Mouse (Mus musculus): ENCODE data around the gene Tubb2b. TPM values are rescaled to one million over a fixed set of nuclear protein-coding genes. Genes with fewer than 3 reads are reported as not detected.
"Not testable (repeated sequence)": the region's sequence is repeated elsewhere in the genome, so short reads cannot be mapped to it uniquely, and the experiment has no call there.

Gene Tubb2b
- polyA plus RNA-seq, 1 experiment from 2014 or later = 1.0 TPM

GRCm38 (mm10) chr13:34088201-34088649 is 42.0 kb downstream of the Tubb2b start:
- H3K36me3 ChIP-seq (ENCODE audit: control insufficient read depth, insufficient read depth); H3K4me3 ChIP-seq (ENCODE audit: low read depth, low read length); H3K27ac ChIP-seq (ENCODE audit: low read length); H3K27me3 ChIP-seq (ENCODE audit: control insufficient read depth, insufficient read depth, low read depth, low read length); ATAC-seq (ENCODE audit: low read depth); H3K9me3 ChIP-seq (replicated peaks; ENCODE audit: control insufficient read depth, low read length); H3K4me2 ChIP-seq (ENCODE audit: low read depth, low read length); H3K4me1 ChIP-seq (ENCODE audit: control insufficient read depth, low read depth, low read length); H3K9ac ChIP-seq (ENCODE audit: low read depth, low read length): not testable (repeated sequence)
- 39% methylated on average over 5 of the region's 5 CpGs for WGBS (ENCODE audit: insufficient replicate concordance)

- Histone ChIP-seq H3K36me3 (ENCODE audit: control insufficient read depth, insufficient read depth) (no peaks in the 10 kb centered on the region), H3K4me3 (ENCODE audit: low read depth, low read length) (no peak overlapping the region), H3K4me1 (ENCODE audit: control insufficient read depth, low read depth, low read length) (no peaks in the 10 kb centered on the region), H3K27me3 (ENCODE audit: control insufficient read depth, insufficient read depth, low read depth, low read length) (no peaks in the 10 kb centered on the region), H3K9ac (ENCODE audit: low read depth, low read length) (no peak overlapping the region), H3K4me2 (ENCODE audit: low read depth, low read length) (no peak overlapping the region), H3K9me3 (replicated peaks; ENCODE audit: control insufficient read depth, low read length) (no peaks in the 10 kb centered on the region), H3K27ac (ENCODE audit: low read length) (no peak overlapping the region)
- no peak for ATAC-seq (ENCODE audit: low read depth)
- WGBS (ENCODE audit: insufficient replicate concordance) = 54% methylated on average over 7 of the region's 7 CpGs
Measured at GRCm38 (mm10) chr13:34087052-34087812, 43.0 kb downstream of the Tubb2b start.

- no peak overlapping the region for H3K9ac ChIP-seq (ENCODE audit: low read depth, low read length)
- no peaks in the 10 kb centered on the region for H3K36me3 ChIP-seq (ENCODE audit: control insufficient read depth, insufficient read depth)
- no peak overlapping the region for H3K4me2 ChIP-seq (ENCODE audit: low read depth, low read length)
- WGBS (ENCODE audit: insufficient replicate concordance) = 55% methylated on average over 9 of the region's 9 CpGs
- H3K27ac ChIP-seq (ENCODE audit: low read length) = no peak overlapping the region
- H3K9me3 ChIP-seq (replicated peaks; ENCODE audit: control insufficient read depth, low read length) = no peaks in the 10 kb centered on the region
- no peaks in the 10 kb centered on the region for H3K27me3 ChIP-seq (ENCODE audit: control insufficient read depth, insufficient read depth, low read depth, low read length)
- H3K4me3 ChIP-seq (ENCODE audit: low read depth, low read length) = no peak overlapping the region
- H3K4me1 ChIP-seq (ENCODE audit: control insufficient read depth, low read depth, low read length) = no peaks in the 10 kb centered on the region
- no peak for ATAC-seq (ENCODE audit: low read depth)
Measured at GRCm38 (mm10) chr13:34084026-34084750, 46.1 kb downstream of the Tubb2b start.

GRCm38 (mm10) chr13:34081926-34082325 is 48.3 kb downstream of the Tubb2b start:
- Histone ChIP-seq H3K4me2 (ENCODE audit: low read depth, low read length) (no peak overlapping the region), H3K27ac (ENCODE audit: low read length) (no peak overlapping the region), H3K9ac (ENCODE audit: low read depth, low read length) (no peak overlapping the region), H3K4me3 (ENCODE audit: low read depth, low read length) (no peak overlapping the region), H3K9me3 (replicated peaks; ENCODE audit: control insufficient read depth, low read length) (no peaks in the 10 kb centered on the region), H3K27me3 (ENCODE audit: control insufficient read depth, insufficient read depth, low read depth, low read length) (no peaks in the 10 kb centered on the region), H3K36me3 (ENCODE audit: control insufficient read depth, insufficient read depth) (no peaks in the 10 kb centered on the region), H3K4me1 (ENCODE audit: control insufficient read depth, low read depth, low read length) (peaks cover 13% of the 10 kb centered on the region)
- WGBS (ENCODE audit: insufficient replicate concordance) = 74% methylated on average over 4 of the region's 4 CpGs
- no peak for ATAC-seq (ENCODE audit: low read depth)

GRCm38 (mm10) chr13:34079801-34080200 is 50.5 kb downstream of the Tubb2b start:
- H3K36me3 ChIP-seq (ENCODE audit: control insufficient read depth, insufficient read depth) = no peaks in the 10 kb centered on the region
- H3K9me3 ChIP-seq (replicated peaks; ENCODE audit: control insufficient read depth, low read length) = no peaks in the 10 kb centered on the region
- no peak for ATAC-seq (ENCODE audit: low read depth)
- no peaks in the 10 kb centered on the region for H3K27me3 ChIP-seq (ENCODE audit: control insufficient read depth, insufficient read depth, low read depth, low read length)
- H3K4me1 ChIP-seq (ENCODE audit: control insufficient read depth, low read depth, low read length) = peaks cover 19% of the 10 kb centered on the region
- H3K4me3 ChIP-seq (ENCODE audit: low read depth, low read length) = no peak overlapping the region
- whole genome bisulfite sequencing (ENCODE audit: insufficient replicate concordance) = 58% methylated on average over 3 of the region's 3 CpGs
- no peak overlapping the region for H3K4me2 ChIP-seq (ENCODE audit: low read depth, low read length)
- H3K27ac ChIP-seq (ENCODE audit: low read length) = no peak overlapping the region
- H3K9ac ChIP-seq (ENCODE audit: low read depth, low read length) = no peak overlapping the region

- Histone ChIP-seq H3K4me2 (ENCODE audit: low read depth, low read length) (peak overlapping the region; percentile 92), H3K36me3 (ENCODE audit: control insufficient read depth, insufficient read depth) (no peaks in the 10 kb centered on the region), H3K9ac (ENCODE audit: low read depth, low read length) (peak overlapping the region; percentile 83; the same call in 1 of the 2 replicates), H3K4me1 (ENCODE audit: control insufficient read depth, low read depth, low read length) (peaks cover 19% of the 10 kb centered on the region), H3K9me3 (replicated peaks; ENCODE audit: control insufficient read depth, low read length) (no peaks in the 10 kb centered on the region), H3K27ac (ENCODE audit: low read length) (no peak overlapping the region), H3K4me3 (ENCODE audit: low read depth, low read length) (peak overlapping the region; percentile 78), H3K27me3 (ENCODE audit: control insufficient read depth, insufficient read depth, low read depth, low read length) (no peaks in the 10 kb centered on the region)
- WGBS (ENCODE audit: insufficient replicate concordance) = 31% methylated on average over 16 of the region's 16 CpGs
- ATAC-seq (ENCODE audit: low read depth) = no peak
Measured at GRCm38 (mm10) chr13:34078500-34079280, 51.6 kb downstream of the Tubb2b start.

- Histone ChIP-seq H3K9me3 (replicated peaks; ENCODE audit: control insufficient read depth, low read length) (no peaks in the 10 kb centered on the region), H3K4me1 (ENCODE audit: control insufficient read depth, low read depth, low read length) (peaks cover 19% of the 10 kb centered on the region)
- peak; percentile 91 for ATAC-seq (ENCODE audit: low read depth)
Measured at GRCm38 (mm10) chr13:34077492-34078271, 52.6 kb downstream of the Tubb2b start, which contains the start of gene Tubb2a. Gene Tubb2a, minus strand, starts transcription at chr13:34078007.

More at GRCm38 (mm10) chr13:34077492-34078271, 52.6 kb downstream of the Tubb2b start, which contains the start of gene Tubb2a:
- Histone ChIP-seq H3K4me2 (ENCODE audit: low read depth, low read length) (peak within 1 kb of the TSS; percentile 92), H3K27ac (ENCODE audit: low read length) (peak within 1 kb of the TSS; percentile 70), H3K27me3 (ENCODE audit: control insufficient read depth, insufficient read depth, low read depth, low read length) (no peaks in the 10 kb centered on the region), H3K9ac (ENCODE audit: low read depth, low read length) (peak within 1 kb of the TSS; percentile 83), H3K4me3 (ENCODE audit: low read depth, low read length) (peak within 1 kb of the TSS; percentile 78), H3K36me3 (ENCODE audit: control insufficient read depth, insufficient read depth) (no peaks in the 10 kb centered on the region)
- WGBS (ENCODE audit: insufficient replicate concordance) = 1% methylated on average over 44 of the region's 45 CpGs

Measured in liver, embryonic 16.5 days (tissue).